Mouse (Mus musculus): ENCODE measurements around the gene Tnnt1. TPM values are rescaled to one million over a fixed set of nuclear protein-coding genes. Genes with fewer than 3 reads are reported as not detected.
"Not testable (repeated sequence)": the region's sequence is repeated elsewhere in the genome, so short reads cannot be mapped to it uniquely, and the experiment has no call there.

Tnnt1 gene
- polyA plus RNA-seq, 1 experiment from 2014 or later = 15.2 TPM

DNA sequence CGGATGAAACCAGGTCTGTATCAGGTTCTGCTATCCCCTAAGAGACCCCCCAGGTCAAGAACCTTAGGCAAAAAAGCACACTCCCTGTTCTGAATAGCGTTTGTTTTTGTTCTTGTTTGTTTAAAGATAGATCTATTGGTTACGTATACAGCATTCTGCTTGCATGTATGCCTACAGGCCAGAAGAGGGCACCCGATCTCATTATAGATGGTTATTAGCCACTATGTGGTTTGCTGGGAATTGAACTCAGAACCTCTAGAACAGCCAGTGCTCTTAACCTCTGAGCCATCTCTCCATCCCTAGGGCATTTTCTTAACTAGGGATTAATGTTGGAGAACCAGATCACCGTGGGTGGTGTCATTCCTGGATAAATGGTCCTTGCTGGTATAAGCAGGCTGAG, 25.2 kb upstream of the Tnnt1 start:
- no peak for ATAC-seq (ENCODE audit: low read depth)
- 52% methylated on average over 5 of the region's 5 CpGs for WGBS (ENCODE audit: insufficient replicate concordance)
- no peaks in the 10 kb centered on the region for H3K36me3 ChIP-seq (ENCODE audit: control insufficient read depth, insufficient read depth)

DNA sequence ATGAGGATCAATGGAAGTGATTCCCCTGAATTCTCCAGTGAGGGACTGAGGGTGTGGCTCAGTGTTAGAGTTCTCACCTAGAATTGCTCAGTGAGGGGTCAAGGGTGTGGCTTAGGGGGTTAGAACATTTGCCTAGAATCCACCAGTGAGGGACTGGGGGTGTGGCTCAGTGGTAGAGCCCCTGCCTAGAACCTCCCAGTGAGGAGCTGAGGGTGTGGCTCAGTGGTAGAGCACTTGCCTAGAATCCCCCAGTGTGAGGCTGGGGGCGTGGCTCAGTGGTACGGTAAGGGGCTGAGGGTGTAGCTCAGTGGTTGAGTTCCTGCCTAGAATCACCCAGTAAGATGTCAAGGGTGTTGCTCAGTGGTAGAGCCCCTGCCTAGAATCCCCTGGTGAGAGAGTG, 22.8 kb upstream of the Tnnt1 start:
- Histone ChIP-seq H3K4me1 (ENCODE audit: control insufficient read depth, low read depth, low read length) (no peaks in the 10 kb centered on the region), H3K9ac (ENCODE audit: low read depth, low read length) (no peak overlapping the region), H3K4me3 (ENCODE audit: low read depth, low read length) (no peak overlapping the region), H3K27me3 (ENCODE audit: control insufficient read depth, insufficient read depth, low read depth, low read length) (no peaks in the 10 kb centered on the region; the same call in none of the 2 replicates), H3K4me2 (ENCODE audit: low read depth, low read length) (no peak overlapping the region), H3K36me3 (ENCODE audit: control insufficient read depth, insufficient read depth) (no peaks in the 10 kb centered on the region), H3K9me3 (replicated peaks; ENCODE audit: control insufficient read depth, low read length) (no peaks in the 10 kb centered on the region), H3K27ac (ENCODE audit: low read length) (no peak overlapping the region)
- 60% methylated on average over 2 of the region's 2 CpGs for WGBS (ENCODE audit: insufficient replicate concordance)
- ATAC-seq (ENCODE audit: low read depth) = no peak

More for the DNA sequence above, 25.2 kb upstream of the Tnnt1 start:
- Histone ChIP-seq H3K9ac (ENCODE audit: low read depth, low read length) (no peak overlapping the region), H3K27ac (ENCODE audit: low read length) (no peak overlapping the region), H3K9me3 (replicated peaks; ENCODE audit: control insufficient read depth, low read length) (no peaks in the 10 kb centered on the region), H3K4me1 (ENCODE audit: control insufficient read depth, low read depth, low read length) (no peaks in the 10 kb centered on the region), H3K4me3 (ENCODE audit: low read depth, low read length) (no peak overlapping the region), H3K4me2 (ENCODE audit: low read depth, low read length) (no peak overlapping the region), H3K27me3 (ENCODE audit: control insufficient read depth, insufficient read depth, low read depth, low read length) (peaks cover under 1% of the 10 kb centered on the region; the same call in 1 of the 2 replicates)

DNA sequence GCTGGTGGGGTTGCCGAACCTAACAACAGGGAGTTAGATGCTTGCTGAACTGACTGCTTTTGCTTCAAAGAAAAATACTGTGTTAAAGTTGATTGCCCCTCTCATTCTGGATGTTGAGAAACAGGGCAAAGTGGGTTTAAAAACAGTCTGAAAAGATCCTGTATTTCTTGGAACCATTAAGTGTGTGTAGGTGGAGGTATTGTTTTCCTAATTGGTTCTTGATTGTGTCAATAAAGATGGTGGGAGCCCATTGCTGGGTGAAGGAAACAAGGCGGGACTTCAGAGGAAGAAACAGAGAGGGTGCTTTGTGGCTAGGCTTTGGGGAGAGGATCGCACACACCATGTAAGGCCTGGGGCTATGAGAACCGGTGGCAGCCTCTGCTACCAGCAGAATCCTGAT, 21.0 kb upstream of the Tnnt1 start:
- Histone ChIP-seq H3K36me3 (ENCODE audit: control insufficient read depth, insufficient read depth) (no peaks in the 10 kb centered on the region), H3K4me2 (ENCODE audit: low read depth, low read length) (no peak overlapping the region), H3K27ac (ENCODE audit: low read length) (no peak overlapping the region), H3K9me3 (replicated peaks; ENCODE audit: control insufficient read depth, low read length) (no peaks in the 10 kb centered on the region), H3K4me1 (ENCODE audit: control insufficient read depth, low read depth, low read length) (no peaks in the 10 kb centered on the region), H3K9ac (ENCODE audit: low read depth, low read length) (no peak overlapping the region), H3K27me3 (ENCODE audit: control insufficient read depth, insufficient read depth, low read depth, low read length) (peaks cover 3% of the 10 kb centered on the region), H3K4me3 (ENCODE audit: low read depth, low read length) (no peak overlapping the region)
- 36% methylated on average over 4 of the region's 4 CpGs for WGBS (ENCODE audit: insufficient replicate concordance)
- no peak for ATAC-seq (ENCODE audit: low read depth)

DNA sequence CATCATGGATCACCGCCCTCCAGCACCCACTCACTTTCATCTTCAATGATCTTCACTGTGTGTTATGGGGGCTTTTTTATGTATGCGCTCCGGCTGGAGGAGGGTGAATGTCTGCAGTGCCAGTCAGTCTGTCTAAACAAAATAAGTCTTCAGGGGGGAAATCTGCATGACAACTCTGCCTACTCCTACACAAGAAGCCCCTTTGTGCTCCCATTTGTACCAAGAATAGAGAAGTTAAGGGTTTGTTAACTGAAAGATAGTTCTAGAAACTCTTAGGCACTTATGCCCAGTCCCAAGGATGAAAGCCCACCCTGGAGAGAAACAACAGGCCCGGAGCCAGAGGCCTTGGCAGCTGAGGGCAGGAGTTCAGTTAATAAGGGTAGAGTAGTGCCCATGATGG, 20.2 kb upstream of the Tnnt1 start:
- 81% methylated on average over 4 of the region's 4 CpGs for WGBS (ENCODE audit: insufficient replicate concordance)
- no peak for ATAC-seq (ENCODE audit: low read depth)

DNA sequence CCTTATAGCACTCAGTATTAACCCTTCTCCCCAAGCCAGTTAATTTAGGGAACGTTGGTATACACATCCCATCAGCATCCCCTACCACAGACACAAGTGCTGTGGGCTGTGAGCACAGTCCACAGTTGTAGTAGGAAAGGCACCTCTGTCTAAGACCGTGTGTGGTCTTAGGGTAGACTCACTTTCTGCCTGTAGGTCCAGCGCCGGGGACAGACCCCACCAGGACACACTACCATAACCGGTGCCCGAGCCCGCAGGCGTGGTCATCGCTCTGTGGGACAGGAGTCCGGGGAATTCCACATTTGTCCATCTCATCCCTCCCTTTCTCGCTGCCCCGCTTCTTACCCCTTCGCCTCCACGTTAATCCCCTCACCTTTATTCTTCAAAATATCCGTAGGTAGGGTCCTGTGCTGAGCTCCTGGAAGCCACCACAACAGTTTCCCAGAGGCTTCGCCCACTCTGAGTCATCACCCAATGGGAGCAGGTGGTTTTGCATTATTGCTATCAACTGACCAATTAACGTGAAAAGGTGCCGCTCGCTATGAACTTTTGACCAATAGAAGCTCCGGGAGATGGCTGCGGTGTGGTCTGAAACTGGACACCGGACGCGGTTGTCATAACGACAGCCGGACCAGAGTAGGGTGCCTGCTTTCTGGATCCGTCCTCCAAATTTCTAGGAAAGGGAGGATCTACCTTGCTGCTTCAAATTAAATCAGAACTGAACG, 16.0 kb upstream of the Tnnt1 start, which contains the start of gene Dnaaf3:
Dnaaf3 (minus strand) TSS at position 449 of the 725 bp plus-strand sequence.
- Histone ChIP-seq H3K4me1 (ENCODE audit: control insufficient read depth, low read depth, low read length) (no peaks in the 10 kb centered on the region), H3K27me3 (ENCODE audit: control insufficient read depth, insufficient read depth, low read depth, low read length) (peaks cover 9% of the 10 kb centered on the region), H3K9ac (ENCODE audit: low read depth, low read length) (no peak within 1 kb of the TSS), H3K36me3 (ENCODE audit: control insufficient read depth, insufficient read depth) (no peaks in the 10 kb centered on the region), H3K9me3 (replicated peaks; ENCODE audit: control insufficient read depth, low read length) (no peaks in the 10 kb centered on the region), H3K4me3 (ENCODE audit: low read depth, low read length) (peak within 1 kb of the TSS; percentile 26; the same call in 1 of the 2 replicates), H3K27ac (ENCODE audit: low read length) (no peak within 1 kb of the TSS), H3K4me2 (ENCODE audit: low read depth, low read length) (peak within 1 kb of the TSS; percentile 38)
- ATAC-seq (ENCODE audit: low read depth) = peak; percentile 93
- 6% methylated on average over 28 of the region's 28 CpGs for WGBS (ENCODE audit: insufficient replicate concordance)

More for the DNA sequence above, 20.2 kb upstream of the Tnnt1 start:
- no peaks in the 10 kb centered on the region for H3K9me3 ChIP-seq (replicated peaks; ENCODE audit: control insufficient read depth, low read length)
- H3K36me3 ChIP-seq (ENCODE audit: control insufficient read depth, insufficient read depth) = no peaks in the 10 kb centered on the region
- H3K4me1 ChIP-seq (ENCODE audit: control insufficient read depth, low read depth, low read length) = no peaks in the 10 kb centered on the region
- no peak overlapping the region for H3K27ac ChIP-seq (ENCODE audit: low read length)
- H3K27me3 ChIP-seq (ENCODE audit: control insufficient read depth, insufficient read depth, low read depth, low read length) = peaks cover 8% of the 10 kb centered on the region
- no peak overlapping the region for H3K4me3 ChIP-seq (ENCODE audit: low read depth, low read length)
- no peak overlapping the region for H3K4me2 ChIP-seq (ENCODE audit: low read depth, low read length)
- no peak overlapping the region for H3K9ac ChIP-seq (ENCODE audit: low read depth, low read length)

DNA sequence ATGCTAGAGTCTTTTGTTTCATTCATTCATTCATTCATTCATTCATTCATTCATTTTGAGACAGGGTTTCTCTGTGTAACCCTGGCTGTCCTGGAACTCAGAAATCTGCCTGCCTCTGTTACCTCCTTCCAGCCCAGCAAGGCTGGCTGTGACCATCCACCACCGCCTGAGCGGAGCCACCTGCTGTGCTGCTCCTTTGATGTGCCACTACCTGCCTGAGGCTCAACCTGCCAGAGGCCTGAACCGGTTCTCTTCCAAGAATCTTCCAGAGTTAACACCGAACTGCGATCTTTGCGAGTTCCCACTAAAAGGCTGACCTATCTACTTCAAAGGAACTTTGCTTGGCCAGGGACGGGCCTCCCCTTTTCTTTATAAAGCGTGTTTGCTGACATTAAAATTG, 14.0 kb upstream of the Tnnt1 start:
- not testable (repeated sequence) for ATAC-seq (ENCODE audit: low read depth); H3K4me2 ChIP-seq (ENCODE audit: low read depth, low read length); H3K9ac ChIP-seq (ENCODE audit: low read depth, low read length); H3K4me1 ChIP-seq (ENCODE audit: control insufficient read depth, low read depth, low read length); H3K27ac ChIP-seq (ENCODE audit: low read length); H3K27me3 ChIP-seq (ENCODE audit: control insufficient read depth, insufficient read depth, low read depth, low read length); H3K9me3 ChIP-seq (replicated peaks; ENCODE audit: control insufficient read depth, low read length); H3K36me3 ChIP-seq (ENCODE audit: control insufficient read depth, insufficient read depth); H3K4me3 ChIP-seq (ENCODE audit: low read depth, low read length)
- WGBS (ENCODE audit: insufficient replicate concordance) = 60% methylated on average over 7 of the region's 8 CpGs

DNA sequence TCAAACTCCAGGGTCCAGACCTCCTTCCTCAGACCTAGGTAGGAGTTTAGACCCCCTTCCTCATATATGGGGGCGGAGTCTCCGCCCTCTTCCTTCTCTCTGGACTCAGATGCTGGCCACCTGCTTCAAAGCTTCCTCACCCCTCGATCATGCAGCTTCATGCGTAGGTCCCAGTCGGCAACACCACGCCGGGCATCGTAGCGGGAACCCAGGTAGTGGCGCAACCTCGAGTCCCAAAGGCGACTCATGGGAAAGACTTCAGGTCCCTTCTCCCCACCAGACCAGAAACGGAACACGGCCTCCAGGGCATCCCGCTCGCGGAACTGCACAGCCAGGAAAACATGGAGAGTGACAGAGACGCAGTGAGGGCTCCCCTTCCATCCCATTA, 11.1 kb upstream of the Tnnt1 start:
- Histone ChIP-seq H3K4me1 (ENCODE audit: control insufficient read depth, low read depth, low read length) (no peaks in the 10 kb centered on the region; the same call in none of the 2 replicates), H3K4me2 (ENCODE audit: low read depth, low read length) (peak overlapping the region; percentile 45), H3K27me3 (ENCODE audit: control insufficient read depth, insufficient read depth, low read depth, low read length) (peaks cover 7% of the 10 kb centered on the region), H3K9me3 (replicated peaks; ENCODE audit: control insufficient read depth, low read length) (no peaks in the 10 kb centered on the region), H3K4me3 (ENCODE audit: low read depth, low read length) (no peak overlapping the region), H3K9ac (ENCODE audit: low read depth, low read length) (no peak overlapping the region), H3K36me3 (ENCODE audit: control insufficient read depth, insufficient read depth) (no peaks in the 10 kb centered on the region), H3K27ac (ENCODE audit: low read length) (no peak overlapping the region)
- no peak for ATAC-seq (ENCODE audit: low read depth)
- 61% methylated on average over 18 of the region's 18 CpGs for WGBS (ENCODE audit: insufficient replicate concordance)

DNA sequence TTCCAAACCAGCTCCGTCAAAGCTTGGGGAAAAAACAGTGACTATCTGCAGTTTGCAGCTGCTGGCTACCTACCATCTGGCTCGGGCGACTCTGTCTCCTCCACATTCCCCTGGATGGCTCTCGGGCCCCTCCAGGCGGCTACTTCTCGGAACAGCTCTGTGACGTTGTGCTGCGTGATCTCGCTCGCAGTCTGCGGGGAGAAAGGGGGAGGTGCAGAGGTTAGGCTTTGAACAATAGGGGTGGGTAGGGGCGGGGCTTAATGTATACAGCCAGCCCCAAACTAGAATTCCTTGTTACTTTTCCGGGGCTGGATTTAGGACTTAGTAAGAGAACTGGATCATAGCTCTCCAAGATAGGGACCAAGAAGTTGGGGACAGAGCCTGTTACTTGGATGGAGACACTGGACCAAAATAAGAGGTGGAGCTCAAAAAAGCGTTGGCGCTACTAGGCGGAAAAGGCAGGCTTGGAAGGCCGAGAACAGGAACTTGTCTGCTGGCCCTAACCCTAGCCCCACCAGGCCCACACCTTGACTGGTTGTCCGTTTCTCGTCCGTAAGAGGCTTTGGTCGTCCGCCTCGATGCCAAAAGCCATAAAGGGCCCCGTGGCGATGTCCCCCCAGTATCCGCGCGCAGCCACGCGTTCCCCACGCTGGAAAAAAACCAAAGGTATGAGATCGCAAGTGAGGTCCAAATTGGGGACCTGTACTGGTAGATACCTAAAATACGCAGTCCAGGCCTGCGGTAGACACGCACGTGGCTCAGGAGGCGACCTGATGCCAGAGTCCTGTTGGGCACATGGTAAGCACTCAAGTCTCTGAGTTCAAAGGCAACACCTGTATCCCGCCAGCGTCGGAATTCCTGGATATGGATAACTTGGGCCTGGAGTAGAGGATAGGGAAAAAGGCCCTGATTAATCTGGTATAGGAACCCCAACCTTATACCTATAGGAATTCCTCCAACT, 10.4 kb upstream of the Tnnt1 start:
- H3K9me3 ChIP-seq (replicated peaks; ENCODE audit: control insufficient read depth, low read length) = no peaks in the 10 kb centered on the region
- peak overlapping the region; percentile 45 for H3K4me2 ChIP-seq (ENCODE audit: low read depth, low read length)
- H3K4me3 ChIP-seq (ENCODE audit: low read depth, low read length) = peak overlapping the region; percentile 38
- ATAC-seq (ENCODE audit: low read depth) = peak; percentile 84
- no peaks in the 10 kb centered on the region; the same call in none of the 2 replicates for H3K4me1 ChIP-seq (ENCODE audit: control insufficient read depth, low read depth, low read length)
- H3K9ac ChIP-seq (ENCODE audit: low read depth, low read length) = peak overlapping the region; percentile 10; the same call in 1 of the 2 replicates
- H3K27me3 ChIP-seq (ENCODE audit: control insufficient read depth, insufficient read depth, low read depth, low read length) = peaks cover 3% of the 10 kb centered on the region
- 21% methylated on average over 40 of the region's 40 CpGs for WGBS (ENCODE audit: insufficient replicate concordance)
- no peak overlapping the region for H3K27ac ChIP-seq (ENCODE audit: low read length)
- no peaks in the 10 kb centered on the region for H3K36me3 ChIP-seq (ENCODE audit: control insufficient read depth, insufficient read depth)

Measured in liver, embryonic 16.5 days (tissue).